Mouse (Mus musculus): Measurements from ENCODE around the gene Mras.

DNA sequence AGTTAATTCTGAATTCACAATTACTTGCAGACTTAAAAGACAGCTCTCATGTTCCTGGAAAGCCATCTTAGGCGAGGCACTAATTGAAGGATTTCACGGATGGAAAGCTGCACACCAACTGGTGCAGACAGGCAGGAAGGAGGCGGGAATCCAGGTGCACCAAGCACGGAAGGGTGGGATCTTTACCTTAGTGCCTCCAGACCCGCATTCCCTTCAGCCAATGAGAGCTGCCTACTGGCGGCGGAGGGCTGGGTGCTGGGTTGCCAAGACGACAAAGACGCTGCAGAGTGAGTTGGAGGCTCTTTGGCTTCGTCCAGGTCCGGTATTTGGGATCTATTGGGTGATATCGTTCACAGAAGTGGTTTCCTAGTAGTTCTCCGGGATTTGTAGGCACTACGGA is 14.0 kb upstream of the Mras start, which contains the start of gene Nme9:
- TF ChIP-seq CTCF (IDR thresholded peaks at IDR 0.05), result no peak
- no peak for TF ChIP-seq EP300 (IDR thresholded peaks at IDR 0.05)
